ENCODE assay signal across 9 mouse cellular contexts in the genomic region with DNA sequence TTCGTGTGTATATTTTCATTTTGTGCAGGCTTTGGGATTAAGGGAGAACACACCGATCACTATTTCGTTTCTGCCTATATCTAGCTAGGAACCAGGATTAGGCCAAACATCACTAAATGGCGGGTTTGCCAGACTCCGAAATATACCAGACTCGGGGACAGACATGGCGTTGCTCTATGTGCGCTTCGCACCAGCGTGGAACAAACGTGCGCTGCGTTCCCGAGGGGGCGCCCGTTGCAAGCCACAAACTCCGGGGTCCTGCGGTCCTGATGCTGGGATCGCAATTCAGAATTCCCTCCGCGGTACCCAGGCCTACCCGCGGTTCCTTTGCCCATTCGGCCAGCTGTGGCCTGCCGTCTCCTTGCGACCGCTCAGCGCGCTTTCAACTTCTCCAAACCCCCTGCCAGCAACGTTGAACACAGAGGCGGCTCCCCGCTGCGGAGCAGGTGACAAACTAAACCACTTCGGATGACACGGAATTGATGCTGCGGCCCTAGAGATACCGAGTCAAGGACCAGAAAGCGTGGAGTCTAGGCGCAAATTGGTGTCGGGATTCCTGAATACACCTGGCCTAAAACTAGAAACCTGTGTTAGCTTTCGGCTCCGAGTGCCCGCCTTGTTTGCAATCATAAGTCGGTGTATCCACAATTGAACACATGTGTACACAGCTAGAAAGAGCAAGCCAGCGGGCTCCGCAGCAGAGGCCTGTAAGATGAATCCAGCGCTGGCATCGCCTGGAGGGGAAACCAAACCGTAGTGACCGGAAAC. TPM values are rescaled to one million over a fixed set of nuclear protein-coding genes. Genes with fewer than 3 reads are reported as not detected.
DNase-seq lines count a peak whose midpoint lies in the region; ATAC-seq and TF ChIP-seq lines count a peak whose summit lies in the region.
"Had no signal": no experiment of that assay in that cellular context is flagged by ENCODE, and none has a peak within 500 bp of the region (broad histone marks: within the 10 kb centered on the region; RNA-seq: fewer than 3 reads in every experiment).

No protein-coding gene starts in this region.

- H3K36me3 ChIP-seq in ES-E14 (ENCODE audit: control insufficient read depth, insufficient read depth, low read length, poor library complexity, severe bottlenecking): no peaks in the 10 kb centered on the region
- no peaks in the 10 kb centered on the region for H3K36me3 ChIP-seq in forebrain, embryonic 14.5 days (ENCODE audit: control insufficient read depth, insufficient read depth, low read length)
- no peaks in the 10 kb centered on the region for H3K36me3 ChIP-seq in liver, embryonic 12.5 days
- no peaks in the 10 kb centered on the region for H3K36me3 ChIP-seq in stomach, postnatal 0 days (ENCODE audit: control insufficient read depth, insufficient read depth, low read length)

- WGBS in forebrain, embryonic 14.5 days: under 1% methylated on average over 50 of the region's 50 CpGs
- 3% methylated on average over 50 of the region's 50 CpGs for WGBS in liver, embryonic 12.5 days (ENCODE audit: insufficient replicate concordance)
- WGBS in stomach, postnatal 0 days: 3% methylated on average over 50 of the region's 50 CpGs

- in situ Hi-C loops in ES-E14 (cut with MboI; ENCODE audit: low sequenced_read_pairs in 2 of 2, unreplicated experiment in 2 of 2): no loop called here

- H3K4me1 ChIP-seq in ES-E14 (ENCODE audit: control insufficient read depth in 2 of 2, insufficient read depth in 2 of 2, low read length in 2 of 2, poor library complexity in 1 of 2): peaks cover 0 to 2% of the 10 kb centered on the region in 2 experiments; a peak in 1 of 4 replicates
- no peaks in the 10 kb centered on the region for H3K4me1 ChIP-seq in forebrain, embryonic 14.5 days (ENCODE audit: control insufficient read depth, insufficient read depth, low read length)
- peaks cover 7% of the 10 kb centered on the region; the same call in 1 of the 2 replicates for H3K4me1 ChIP-seq in liver, embryonic 12.5 days
- no peaks in the 10 kb centered on the region for H3K4me1 ChIP-seq in stomach, postnatal 0 days (replicated peaks; ENCODE audit: control insufficient read depth, insufficient read depth)

- H3K9ac ChIP-seq in ES-E14 (ENCODE audit: insufficient read depth, low read depth, low read length, poor library complexity, severe bottlenecking): no peak overlapping the region
- no peak overlapping the region for H3K9ac ChIP-seq in forebrain, embryonic 14.5 days (ENCODE audit: low read length)
- H3K9ac ChIP-seq in liver, embryonic 12.5 days: no peak overlapping the region
- H3K9ac ChIP-seq in stomach, postnatal 0 days (ENCODE audit: low read length): no peak overlapping the region

- H3K4me3 ChIP-seq in ES-E14 (ENCODE audit: insufficient read depth in 1 of 2, low read depth in 1 of 2, low read length in 2 of 2, poor library complexity in 1 of 2, severe bottlenecking in 1 of 2): peak overlapping the region; percentile 8 to 10; a peak in 2 of 4 replicates
- no peak overlapping the region for H3K4me3 ChIP-seq in forebrain, embryonic 14.5 days (ENCODE audit: low read depth, low read length)
- H3K4me3 ChIP-seq in liver, embryonic 12.5 days: no peak overlapping the region
- H3K4me3 ChIP-seq in stomach, postnatal 0 days (ENCODE audit: low read depth, low read length): no peak overlapping the region

- no peak overlapping the region for H3K27ac ChIP-seq in ES-E14 (ENCODE audit: insufficient read depth, low read depth, low read length, poor library complexity, severe bottlenecking)
- H3K27ac ChIP-seq in forebrain, embryonic 14.5 days (ENCODE audit: low read depth, low read length): no peak overlapping the region
- no peak overlapping the region for H3K27ac ChIP-seq in liver, embryonic 12.5 days
- H3K27ac ChIP-seq in stomach, postnatal 0 days (replicated peaks): no peak overlapping the region

- no peak for TF ChIP-seq CTCF in stomach, postnatal 0 days (IDR thresholded peaks at IDR 0.05; ENCODE audit: low read depth)

- no peak for TF ChIP-seq EP300 in stomach, postnatal 0 days (optimal IDR thresholded peaks at IDR 0.05)

- DNase-seq in heart, adult 11 months: peak; percentile 65
- no peak for DNase-seq in heart, adult 8-10 months (ENCODE audit: low spot score)
- DNase-seq in ES-E14 (ENCODE audit: low read depth, low spot score): peak; percentile 26
- no peak for DNase-seq in forebrain, embryonic 14.5 days (ENCODE audit: low spot score)
- DNase-seq in stomach, postnatal 0 days (ENCODE audit: low spot score): peak; percentile 15
- DNase-seq in urinary bladder, adult 2 months (ENCODE audit: low spot score): no peak
- DNase-seq in adrenal gland, postnatal 4 days (ENCODE audit: low spot score in 2 of 2): no peak

- 0 out of 2 replicates have a peak, but pooled peaks have one; percentile 40 for ATAC-seq in forebrain, embryonic 14.5 days
- no peak for ATAC-seq in liver, embryonic 12.5 days
- ATAC-seq in stomach, postnatal 0 days (ENCODE audit: low FRiP score, low TSS enrichment): no peak

- H3K4me2 ChIP-seq in forebrain, embryonic 14.5 days (ENCODE audit: low read length): no peak overlapping the region
- peak overlapping the region; percentile 18; the same call in 1 of the 2 replicates for H3K4me2 ChIP-seq in liver, embryonic 12.5 days
- no peak overlapping the region for H3K4me2 ChIP-seq in stomach, postnatal 0 days (replicated peaks; ENCODE audit: low read depth)

- peaks cover 84% of the 10 kb centered on the region for H3K27me3 ChIP-seq in forebrain, embryonic 14.5 days (replicated peaks; ENCODE audit: control insufficient read depth, insufficient read depth, low read length)
- H3K27me3 ChIP-seq in liver, embryonic 12.5 days (replicated peaks): peaks cover 96% of the 10 kb centered on the region
- peaks cover 33% of the 10 kb centered on the region for H3K27me3 ChIP-seq in stomach, postnatal 0 days (ENCODE audit: control insufficient read depth, insufficient read depth, low read length)

- H3K9me3 ChIP-seq in ES-E14 (ENCODE audit: control insufficient read depth, insufficient read depth, low read depth, low read length): no peaks in the 10 kb centered on the region
- H3K9me3 ChIP-seq in forebrain, embryonic 14.5 days (replicated peaks; ENCODE audit: control insufficient read depth, low read length): no peaks in the 10 kb centered on the region
- no peaks in the 10 kb centered on the region for H3K9me3 ChIP-seq in liver, embryonic 12.5 days (replicated peaks)
- H3K9me3 ChIP-seq in stomach, postnatal 0 days (ENCODE audit: control insufficient read depth, low read length): no peaks in the 10 kb centered on the region

TF ChIP-seq in ES-E14, 5 proteins besides CTCF, POLR2A, EP300 and RAD21:
- TF ChIP-seq CHD2 (IDR thresholded peaks at IDR 0.05; ENCODE audit: low read depth, low read length): no peak
- no peak for TF ChIP-seq MAFK (IDR thresholded peaks at IDR 0.05; ENCODE audit: insufficient read depth, low read depth, low read length)
- TF ChIP-seq HCFC1 (IDR thresholded peaks at IDR 0.05; ENCODE audit: borderline replicate concordance, insufficient read depth, low read length): no peak
- TF ChIP-seq ZNF384 (IDR thresholded peaks at IDR 0.05; ENCODE audit: low read depth, low read length): no peak
- no peak for TF ChIP-seq ZC3H11A (IDR thresholded peaks at IDR 0.05; ENCODE audit: borderline replicate concordance, low read depth, low read length)

RNA-seq across cellular contexts. Expression of gene Pax5, which starts 2.7 kb away (rescaled TPM):
- total RNA-seq in heart, adult 8-10 months (2022): 1 to 10 TPM in 1 of 4 experiments, under 1 TPM in 3; 0.22 to 2.7 (median 0.55) TPM
- 0.13 and 0.21 TPM in 2 replicates for total RNA-seq in ES-E14 (2012; rRNA removed)
- polyA plus RNA-seq in forebrain, embryonic 14.5 days (2014; fragmentation: Nextera tagmentation; extraction: Ambion mirVana): 0.10 and 0.20 TPM in 2 replicates
- polyA plus RNA-seq in liver, embryonic 12.5 days (2016; fragmentation: Nextera tagmentation; extraction: Ambion mirVana): 0.06 TPM in 1 of 2 replicates, not detected in the other
- 0.07 TPM in 1 of 2 replicates, not detected in the other for polyA plus RNA-seq in stomach, postnatal 0 days (2015; fragmentation: Nextera tagmentation; extraction: Ambion mirVana)
- polyA plus RNA-seq in urinary bladder, adult 2 months (2012; rRNA removed): 0.01 and 0.06 TPM in 2 replicates
- 1 to 10 TPM in 1 of 2 experiments, under 1 TPM in 1; 0.59 to 1.0 TPM for total RNA-seq in adrenal gland, postnatal 4 days (2021)
- total RNA-seq: MEL had no signal

RNA-seq across cellular contexts. Expression of gene Zcchc7, which starts 42.7 kb away (rescaled TPM):
- 10 to 100 TPM in 3 of 4 experiments, 1 to 10 TPM in 1; 8.4 to 16.7 (median 14.5) TPM for total RNA-seq in heart, adult 8-10 months (2022)
- total RNA-seq in ES-E14 (2012; rRNA removed): 24.5 and 25.1 TPM in 2 replicates
- 23.2 and 32.1 TPM in 2 replicates for polyA plus RNA-seq in forebrain, embryonic 14.5 days (2014; fragmentation: Nextera tagmentation; extraction: Ambion mirVana)
- 17.2 and 21.2 TPM in 2 replicates for polyA plus RNA-seq in liver, embryonic 12.5 days (2016; fragmentation: Nextera tagmentation; extraction: Ambion mirVana)
- 31.9 and 36.4 TPM in 2 replicates for polyA plus RNA-seq in stomach, postnatal 0 days (2015; fragmentation: Nextera tagmentation; extraction: Ambion mirVana)
- 45.8 and 49.8 TPM in 2 replicates for polyA plus RNA-seq in urinary bladder, adult 2 months (2012; rRNA removed)
- 10 to 100 TPM; 49.1 to 53.2 TPM for total RNA-seq in adrenal gland, postnatal 4 days (2021)

Comparison
In these comparisons a context has a peak if more than half of its experiments do, and no peak if none do; other contexts are left out.
1. DNase-seq: peak in heart, adult 11 months (single experiment), ES-E14 (single experiment) and stomach, postnatal 0 days (single experiment); none in heart, adult 8-10 months (single experiment), forebrain, embryonic 14.5 days (single experiment), urinary bladder, adult 2 months (single experiment) and adrenal gland, postnatal 4 days (0 of 2).
2. H3K4me3 ChIP-seq: peak in ES-E14 (2 of 2); none in forebrain, embryonic 14.5 days (single experiment), liver, embryonic 12.5 days (single experiment) and stomach, postnatal 0 days (single experiment).